Mouse (Mus musculus) E14TG2a.4 (cell line): ENCODE results near the gene Apobec1.
"Not testable (repeated sequence)": the region's sequence is repeated elsewhere in the genome, so short reads cannot be mapped to it uniquely, and the experiment has no call there.

Experiments
- CTCF ChIP-seq: conservative IDR thresholded peaks from 2 replicates; pipeline ENCODE4 v1.5.1; 2014; ENCODE audit warnings: low read length
- NANOG ChIP-seq: IDR thresholded peaks from 2 replicates; pipeline ENCODE4 v1.6.1; 2014; ENCODE audit warnings: borderline replicate concordance, low read length, mixed read lengths
- POU5F1 ChIP-seq: IDR thresholded peaks from 2 replicates; pipeline ENCODE4 v1.6.1; 2014; ENCODE audit warnings: low read length, borderline replicate concordance

- not testable (repeated sequence) for TF ChIP-seq CTCF, POU5F1, NANOG
Measured at GRCm38 (mm10) chr6:122542459-122542858, 59.8 kb downstream of the Apobec1 start.
